Mouse (Mus musculus) thymus, postnatal 25 days (tissue): ENCODE data around the gene Gng2.

Source experiments
- DNase-seq: peaks from one replicate; pipeline ENCODE4 v3.0.0; 2022

Gng2 gene

GRCm38 (mm10) chr14:19977271-19978024 is at the start of gene Gng2:
Gene Gng2, minus strand, starts transcription at chr14:19977627.
- no peak for DNase-seq

- peak; percentile 84 for DNase-seq
Measured at GRCm38 (mm10) chr14:20024888-20025719, 47.7 kb upstream of the Gng2 start.

GRCm38 (mm10) chr14:20023939-20024338 is 46.5 kb upstream of the Gng2 start:
- DNase-seq = no peak

GRCm38 (mm10) chr14:20019486-20019885 is 42.1 kb upstream of the Gng2 start:
- no peak for DNase-seq

GRCm38 (mm10) chr14:20012506-20013275 is 35.3 kb upstream of the Gng2 start:
- peak; percentile 31 for DNase-seq

- DNase-seq = no peak
Measured at GRCm38 (mm10) chr14:20007446-20007845, 30.0 kb upstream of the Gng2 start.

- no peak for DNase-seq
Measured at GRCm38 (mm10) chr14:20004777-20005289, 27.4 kb upstream of the Gng2 start.

GRCm38 (mm10) chr14:19996853-19997252 is 19.4 kb upstream of the Gng2 start:
- DNase-seq = no peak

- DNase-seq = no peak
Measured at GRCm38 (mm10) chr14:19995943-19996342, 18.5 kb upstream of the Gng2 start.

- no peak for DNase-seq
Measured at GRCm38 (mm10) chr14:19994068-19994467, 16.6 kb upstream of the Gng2 start.

- no peak for DNase-seq
Measured at GRCm38 (mm10) chr14:19993570-19993883, 16.1 kb upstream of the Gng2 start.

GRCm38 (mm10) chr14:19992873-19993569 is 15.6 kb upstream of the Gng2 start:
- DNase-seq = no peak

- no peak for DNase-seq
Measured at GRCm38 (mm10) chr14:19991861-19992260, 14.4 kb upstream of the Gng2 start.

GRCm38 (mm10) chr14:19990436-19990993 is 13.1 kb upstream of the Gng2 start:
- no peak for DNase-seq

- no peak for DNase-seq
Measured at GRCm38 (mm10) chr14:19988410-19988809, 11.0 kb upstream of the Gng2 start.

GRCm38 (mm10) chr14:19987358-19987834 is 10.0 kb upstream of the Gng2 start:
- DNase-seq = no peak

GRCm38 (mm10) chr14:19986614-19987357 is 9.4 kb upstream of the Gng2 start:
- DNase-seq = peak; percentile 72

- peak; percentile 40 for DNase-seq
Measured at GRCm38 (mm10) chr14:19985912-19986613, 8.6 kb upstream of the Gng2 start.

GRCm38 (mm10) chr14:19985107-19985911 is 7.9 kb upstream of the Gng2 start:
- peak; percentile 56 for DNase-seq
